Mouse (Mus musculus) gastrocnemius, adult 18-20 months (tissue): ENCODE data around the gene H2-Ob. TPM values are rescaled to one million over a fixed set of nuclear protein-coding genes. Genes with fewer than 3 reads are reported as not detected.
A peak's percentile ranks its signal among the peaks of the same experiment; 100 is the strongest.

Experiments
- DNase-seq: peaks from one replicate; pipeline ENCODE4 v3.0.0; 2021; ENCODE audit warnings: low spot score
- total RNA-seq, 2 experiments: library from RNA; stranded (reverse); gene quantifications; 2 replicates each; pipeline ENCODE4 v1.2.3; 2021

Gene H2-Ob
- total RNA-seq, 2 experiments from 2014 or later = 0.14 to 0.33 TPM

DNA sequence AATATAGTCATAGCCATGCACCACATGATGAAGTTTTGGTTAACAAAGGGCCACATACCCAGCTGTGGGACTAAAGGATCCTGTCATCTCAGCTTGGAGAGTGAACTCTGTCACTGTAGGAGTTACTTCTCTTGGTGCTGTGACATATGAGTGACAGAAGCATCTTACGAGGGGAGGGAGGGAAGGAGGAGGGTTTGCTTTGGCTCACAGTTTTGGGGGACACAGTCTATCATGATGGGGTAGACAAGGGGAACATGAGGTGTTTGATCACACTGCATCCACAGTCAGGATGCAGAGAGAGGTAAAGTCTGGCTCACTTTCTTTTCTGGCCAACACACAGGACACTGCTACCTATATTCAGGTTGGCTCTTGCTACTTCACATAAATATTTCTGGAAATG lies 43.1 kb downstream of the H2-Ob start:
- no peak for DNase-seq

DNA sequence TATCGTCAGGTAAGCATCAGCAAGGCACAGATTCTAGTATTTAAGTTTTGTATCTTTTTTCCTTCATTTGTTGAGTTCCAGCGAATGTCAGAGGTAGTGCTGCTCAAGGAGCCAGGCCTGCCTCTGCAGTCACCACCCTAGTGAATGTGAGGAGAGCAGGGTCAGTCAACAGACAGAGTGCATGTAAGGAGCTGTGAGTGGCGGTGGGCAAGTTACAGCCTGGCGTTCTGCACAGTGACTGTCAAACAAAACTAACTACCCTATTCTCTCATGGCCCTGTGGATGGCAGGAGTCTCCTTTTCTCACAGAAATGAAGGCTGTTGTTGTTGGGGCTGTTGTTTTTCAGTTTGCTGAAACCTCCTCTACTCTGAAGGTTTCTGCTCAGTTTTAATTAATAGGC lies 46.7 kb downstream of the H2-Ob start:
- DNase-seq = no peak

DNA sequence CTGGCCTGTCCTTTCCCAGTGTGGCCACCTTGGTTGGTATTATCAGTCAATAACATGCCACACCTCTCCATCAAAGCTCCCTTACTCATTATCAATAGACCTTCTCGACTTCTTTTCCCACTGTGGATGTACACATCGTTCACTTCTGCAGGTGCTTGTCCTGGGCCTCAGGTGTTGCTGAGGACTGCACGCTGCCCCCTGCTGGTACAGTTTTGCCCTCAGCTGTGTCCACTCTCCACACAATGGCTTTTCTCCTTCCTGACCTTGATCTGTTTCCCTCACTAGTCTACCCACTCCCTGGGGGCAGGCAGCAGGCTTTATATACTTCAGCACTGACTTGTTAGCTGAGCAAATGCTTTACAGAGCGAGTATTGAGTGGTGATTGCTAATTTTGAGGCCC lies 47.1 kb downstream of the H2-Ob start:
- no peak for DNase-seq

DNA sequence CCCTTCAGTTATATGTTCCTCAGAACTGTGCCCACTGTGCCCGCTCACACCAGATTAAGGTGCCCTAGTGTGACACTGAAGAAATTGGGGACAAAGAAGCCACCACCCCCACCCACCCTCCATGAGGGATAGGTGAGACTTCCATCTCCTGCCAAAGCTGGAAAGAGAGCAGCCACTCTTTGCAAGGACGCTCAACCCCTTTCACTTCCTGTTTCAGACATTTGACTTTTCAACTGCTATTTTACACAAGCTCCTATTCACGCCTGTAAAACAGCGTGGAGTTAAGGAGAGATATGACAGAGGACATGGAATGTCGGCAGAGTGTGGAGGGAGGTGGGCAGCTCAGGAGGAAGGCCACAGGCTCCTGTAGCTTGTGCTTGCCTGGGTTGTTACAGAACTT lies 47.8 kb downstream of the H2-Ob start:
- no peak for DNase-seq

DNA sequence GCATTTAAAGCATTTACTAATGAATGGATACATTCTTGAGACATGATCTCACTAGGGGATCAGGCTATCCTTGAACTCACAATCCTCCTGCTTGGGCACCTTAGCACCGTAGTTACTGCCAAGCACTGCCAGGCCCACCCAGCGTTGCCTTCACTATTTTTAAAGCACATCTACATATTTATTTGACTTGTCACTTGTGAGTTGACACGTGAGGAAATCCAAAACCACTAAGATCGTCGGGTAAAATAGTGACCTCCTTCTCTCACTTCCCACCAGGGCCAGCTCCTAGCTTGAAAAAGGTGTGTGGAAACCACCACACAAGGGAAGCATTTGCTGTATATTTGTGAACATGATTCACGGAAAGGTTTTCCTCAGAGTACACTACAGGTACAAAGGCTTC lies 48.3 kb downstream of the H2-Ob start:
- no peak for DNase-seq

DNA sequence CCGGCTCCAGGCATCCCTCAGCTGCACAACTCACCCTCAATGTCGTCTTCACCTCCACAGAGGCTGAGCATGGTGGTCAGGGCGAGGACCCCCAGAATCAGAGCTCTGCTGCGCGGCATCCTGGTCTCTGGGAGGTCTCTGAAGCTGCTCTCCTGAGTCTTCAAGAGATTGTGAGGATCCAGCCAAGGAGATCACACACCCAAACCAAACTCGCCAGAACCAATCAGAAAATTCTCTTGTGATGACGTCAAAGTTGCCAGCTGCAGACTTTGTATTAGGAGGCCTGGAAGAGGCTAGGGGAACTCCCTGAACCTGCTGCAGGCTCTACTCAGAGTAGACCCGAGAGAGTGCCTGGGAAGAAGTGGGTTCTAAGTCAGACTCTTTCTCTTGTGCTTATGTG lies 48.9 kb downstream of the H2-Ob start, which contains the start of gene H2-Aa:
TSS of gene H2-Aa (minus strand) at position 176 of the 400 bp plus-strand sequence.
- DNase-seq = peak; percentile 86

DNA sequence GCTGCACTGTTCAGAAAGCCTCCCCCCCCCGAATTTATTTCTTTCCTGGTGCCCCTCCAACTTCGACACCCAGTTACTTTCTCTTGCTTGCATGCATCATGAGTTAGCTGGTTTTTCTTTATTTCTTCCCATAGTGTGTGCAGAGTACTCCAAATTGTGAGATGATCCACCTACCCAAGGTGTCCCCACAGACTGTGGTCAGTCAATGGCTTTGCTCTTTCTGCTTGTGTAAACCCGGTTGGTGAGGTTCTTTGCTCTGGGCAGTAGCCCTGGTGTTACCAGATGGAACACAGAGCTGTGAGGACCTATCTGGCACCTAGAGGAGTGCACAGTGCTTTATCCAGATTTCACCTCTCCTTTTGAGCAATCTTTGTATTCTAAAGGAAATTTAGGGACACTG lies 49.4 kb downstream of the H2-Ob start:
- no peak for DNase-seq

DNA sequence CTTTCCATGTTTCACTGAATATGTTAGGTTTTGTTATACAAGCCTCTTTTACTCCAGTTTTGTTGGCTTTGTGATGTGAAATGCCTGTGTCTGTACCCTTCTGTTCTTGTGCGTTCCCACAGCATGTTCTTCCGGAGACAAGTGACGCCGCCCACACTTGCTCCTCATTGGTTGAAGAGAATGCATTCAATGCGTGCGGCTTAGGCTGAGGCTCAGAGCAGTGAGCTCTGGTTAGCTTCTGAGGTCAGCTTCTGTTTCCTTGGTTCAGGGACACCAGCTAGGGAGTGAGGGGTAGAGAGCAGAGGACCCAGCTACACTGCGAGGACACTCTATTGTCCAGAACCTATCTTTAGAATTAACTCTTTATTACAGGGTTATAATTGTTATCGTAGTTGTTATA lies 52.9 kb downstream of the H2-Ob start:
- DNase-seq = peak; percentile 68

DNA sequence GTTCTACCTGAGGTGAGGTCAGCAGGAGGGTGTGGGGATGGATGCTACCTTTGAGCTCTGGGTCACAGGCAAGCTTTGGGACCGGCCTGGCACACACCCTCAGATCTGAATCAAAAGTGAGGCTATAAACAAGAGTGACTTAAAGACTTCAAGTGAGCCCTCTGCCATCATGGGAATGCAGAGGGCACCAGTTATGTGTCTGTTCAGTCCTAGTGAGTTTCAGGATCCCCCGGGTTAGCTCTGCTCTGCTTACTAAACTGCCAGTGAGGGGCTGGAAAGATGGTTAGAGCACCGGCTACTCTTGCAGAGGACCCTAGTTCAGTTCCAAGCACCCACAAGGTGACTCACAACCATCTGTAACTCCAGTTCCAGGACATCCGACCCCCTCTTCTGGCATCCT lies 53.9 kb downstream of the H2-Ob start:
- no peak for DNase-seq

DNA sequence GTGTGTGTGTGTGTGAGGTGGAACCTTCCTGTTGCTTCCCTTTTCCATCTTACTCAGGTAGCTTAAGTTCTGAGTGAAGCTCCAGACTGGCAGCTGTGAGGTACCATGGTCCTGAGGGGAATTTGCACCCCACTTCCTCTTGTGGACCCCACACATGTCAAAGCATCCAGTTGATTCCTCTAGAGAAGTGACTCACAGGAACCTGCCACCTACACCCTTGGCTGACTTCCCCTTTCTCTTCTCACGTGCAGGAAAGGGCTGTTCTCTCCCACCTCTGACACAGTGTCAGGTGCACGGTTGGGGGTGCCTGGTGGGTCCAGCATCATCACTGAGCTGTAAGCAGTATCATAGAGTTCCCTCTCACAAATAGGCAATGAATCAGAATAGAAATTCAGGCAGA lies 54.8 kb downstream of the H2-Ob start:
- no peak for DNase-seq

DNA sequence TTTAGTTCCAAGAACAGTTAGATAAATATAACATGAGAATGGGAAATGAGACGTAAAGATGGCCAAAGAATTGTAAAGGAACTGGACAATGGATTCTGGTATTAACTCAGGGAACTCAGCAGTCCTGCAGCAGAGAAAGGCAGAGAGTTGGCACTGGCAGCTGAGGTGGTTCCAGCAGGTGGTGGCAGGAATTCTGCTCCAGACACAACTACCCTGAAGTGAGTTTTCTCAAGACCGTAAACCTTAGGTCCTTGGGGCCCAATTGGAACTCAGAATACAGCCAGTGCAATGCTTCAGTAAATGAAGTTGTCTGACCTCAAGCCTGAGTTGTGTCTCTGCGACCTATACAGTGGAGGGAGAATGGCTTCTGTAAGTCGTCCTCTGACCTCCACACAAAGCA lies 55.5 kb downstream of the H2-Ob start:
- DNase-seq = no peak

DNA sequence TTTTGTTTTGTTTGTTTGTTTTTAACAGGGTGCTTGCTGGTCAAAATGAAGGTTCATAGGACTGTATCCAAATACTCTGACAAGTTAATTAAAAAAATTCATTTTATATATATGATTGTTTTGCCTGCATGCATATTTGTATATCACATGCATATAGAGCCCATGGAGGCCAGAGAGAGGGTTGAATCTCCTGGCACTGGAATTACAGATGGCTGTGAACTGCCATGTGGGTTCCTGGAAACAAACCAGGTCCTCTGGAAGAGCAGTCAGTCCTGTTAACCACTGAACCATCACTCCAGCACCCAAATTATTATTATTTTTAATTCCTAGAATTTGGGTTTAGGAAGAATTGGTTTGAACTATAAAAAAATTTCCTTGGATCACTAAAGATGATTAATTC lies 56.6 kb downstream of the H2-Ob start:
- no peak for DNase-seq

DNA sequence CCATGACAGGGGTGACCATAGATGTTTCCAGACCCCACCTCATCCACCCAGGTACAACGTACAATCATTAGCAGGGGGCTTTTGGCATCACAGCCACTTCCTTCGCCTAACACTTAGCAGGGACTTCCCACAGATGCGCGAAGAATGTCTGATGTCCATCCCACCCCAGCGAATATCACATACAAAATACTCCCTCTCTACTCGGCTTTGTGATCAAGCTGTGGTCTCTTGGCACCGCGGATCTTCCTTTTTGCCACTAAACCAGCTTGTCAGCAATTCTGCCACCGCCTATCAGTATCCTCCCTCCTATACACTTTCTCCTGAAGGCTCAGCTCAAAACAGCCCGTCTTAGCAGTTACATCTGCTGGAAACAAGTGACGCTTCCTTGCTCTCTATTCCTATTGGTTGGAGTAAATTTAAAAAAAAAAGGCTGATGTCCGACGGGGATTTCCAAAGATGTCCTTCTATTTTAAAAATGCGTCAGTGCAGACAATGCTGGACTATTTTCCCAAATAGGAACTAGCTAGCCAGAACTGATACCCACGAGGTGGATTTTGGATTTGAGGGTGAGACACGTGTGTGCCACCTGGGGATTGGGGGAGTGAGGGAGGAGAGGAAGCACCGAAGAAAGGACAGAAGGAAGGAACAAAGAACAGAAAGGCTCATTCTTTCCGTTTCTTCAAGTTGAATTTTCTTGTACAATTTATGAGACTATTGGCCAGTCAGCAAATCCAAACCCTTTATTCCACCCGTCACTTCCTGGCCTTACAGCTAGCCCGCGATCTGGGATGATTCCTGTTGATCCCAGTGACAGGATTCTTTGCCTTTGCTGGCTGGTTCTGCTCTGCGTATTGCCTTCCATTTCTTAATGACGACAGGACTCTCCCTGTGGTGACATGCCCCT lies 57.4 kb downstream of the H2-Ob start:
- peak; percentile 62 for DNase-seq

DNA sequence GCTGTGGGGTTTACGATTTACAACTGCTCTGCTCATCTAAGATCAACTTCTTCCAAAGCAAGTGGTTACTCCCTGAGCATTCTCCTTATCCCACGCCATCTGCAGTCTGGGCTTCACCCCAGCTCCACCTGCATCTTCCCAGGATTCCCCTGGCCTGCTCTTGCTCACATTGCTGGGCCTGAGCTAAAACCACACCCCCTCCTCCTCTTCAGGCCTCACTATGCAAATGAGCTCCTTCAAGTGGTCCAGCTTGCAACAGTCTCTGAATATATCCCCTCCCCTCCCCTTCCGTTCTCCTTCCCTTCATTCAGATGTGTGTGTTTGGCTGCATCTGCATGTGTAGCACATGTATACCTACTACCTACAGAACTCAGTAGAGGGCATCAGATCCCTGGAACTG lies 60.7 kb downstream of the H2-Ob start:
- DNase-seq = no peak

DNA sequence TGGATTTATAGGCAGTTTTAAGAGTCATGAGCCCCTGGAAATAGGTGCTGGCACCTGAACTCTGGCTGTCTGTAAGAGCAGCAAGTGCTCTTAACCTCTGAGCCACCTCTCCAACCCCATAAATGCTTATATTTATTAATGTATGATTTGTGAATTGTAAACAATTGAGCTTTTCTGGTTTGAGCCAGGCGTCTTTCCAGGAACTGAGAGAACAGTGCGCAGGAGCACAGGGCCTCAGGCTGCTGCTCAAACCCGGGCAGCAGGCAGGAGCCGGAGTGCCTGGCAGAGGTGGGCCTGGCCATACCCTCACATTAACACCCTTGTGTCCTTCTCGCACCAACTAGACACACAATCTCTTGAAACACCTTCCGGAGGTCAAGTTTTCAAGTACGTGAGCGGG lies 61.4 kb downstream of the H2-Ob start:
- DNase-seq = no peak

DNA sequence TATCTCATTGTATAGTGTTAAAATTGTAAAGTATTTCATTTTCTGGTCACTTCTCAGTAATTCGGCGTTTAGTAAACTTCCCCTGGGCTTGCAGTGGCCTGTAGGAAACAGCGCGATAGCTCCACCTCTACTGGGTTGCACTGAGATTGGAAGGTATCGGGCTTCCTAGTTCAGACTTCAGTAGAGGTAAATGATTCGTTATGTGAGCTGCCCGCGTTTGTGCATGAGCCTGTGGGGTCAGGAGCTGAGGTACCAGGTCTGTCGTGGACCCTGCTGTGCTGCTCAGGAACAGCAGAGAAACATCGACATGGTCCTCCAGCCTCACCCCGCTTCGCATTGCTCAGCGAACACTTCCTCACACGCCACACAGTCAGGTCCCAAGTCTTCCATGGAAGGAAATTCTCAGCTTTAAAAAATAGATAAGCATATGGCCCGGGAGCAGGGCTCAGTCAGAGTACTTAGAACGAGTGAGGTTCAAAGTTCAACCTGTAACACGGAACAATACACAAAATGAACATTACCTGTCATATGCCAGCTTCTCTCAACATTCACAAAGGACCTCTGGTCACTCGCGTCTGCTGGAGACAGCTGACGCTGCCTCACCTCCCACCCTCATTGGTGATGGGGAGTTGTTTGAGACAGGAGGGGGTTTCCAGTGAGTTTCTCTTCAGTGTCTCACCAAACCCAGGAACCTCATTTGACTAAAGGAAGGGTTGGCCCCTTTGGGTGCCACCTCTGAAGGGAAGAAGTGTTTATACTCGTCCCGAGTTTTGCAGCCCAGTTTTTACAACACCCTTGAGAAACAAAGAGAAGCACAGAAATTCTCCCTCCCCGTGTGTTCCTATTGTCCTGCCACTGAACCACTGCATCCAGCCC lies 62.2 kb downstream of the H2-Ob start:
- no peak for DNase-seq

DNA sequence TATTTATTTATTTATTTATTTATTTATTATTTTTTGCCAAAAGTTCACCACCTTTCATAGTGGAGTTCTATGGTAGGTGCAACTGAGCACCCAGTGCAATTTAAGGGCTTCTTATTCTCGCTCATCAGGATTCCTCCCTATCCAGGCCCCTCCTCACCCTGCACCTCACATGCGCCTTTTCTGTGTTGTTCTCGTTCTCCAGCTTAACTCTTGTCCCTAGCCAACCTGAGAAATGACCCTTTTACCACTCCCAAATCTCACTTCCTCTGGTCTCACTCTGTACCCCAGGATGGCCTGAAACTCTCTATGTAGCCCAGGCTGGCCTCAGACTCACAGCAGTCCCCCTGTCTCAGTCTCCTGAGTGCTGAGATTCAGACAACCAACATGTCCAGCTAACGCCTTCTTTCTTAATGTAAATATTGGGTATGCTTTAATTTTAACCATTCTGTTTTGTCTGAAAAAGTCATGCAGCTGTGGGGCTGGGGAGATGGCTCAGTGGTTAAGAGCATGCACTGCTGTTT lies 63.0 kb downstream of the H2-Ob start:
- DNase-seq = no peak

DNA sequence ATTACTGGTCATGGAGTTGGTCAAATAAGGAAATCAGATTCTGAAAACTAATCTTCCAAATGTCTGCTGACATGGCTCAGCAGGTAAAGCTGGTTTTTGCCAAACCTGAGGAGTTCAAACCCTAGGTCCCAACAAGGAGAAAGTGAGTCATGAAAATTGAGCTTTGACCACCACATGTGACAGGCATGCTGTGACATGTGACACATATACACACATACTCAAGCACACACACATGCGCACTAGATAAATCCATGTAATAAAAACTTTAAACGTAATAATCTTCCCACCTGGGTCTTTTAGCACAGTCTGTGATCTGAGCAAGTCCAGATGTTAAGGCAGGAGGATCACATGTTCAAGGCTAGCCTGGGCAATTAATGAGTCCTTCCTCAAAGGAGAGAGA lies 65.1 kb downstream of the H2-Ob start:
- no peak for DNase-seq
